Mouse (Mus musculus) Muller cell, postnatal 12 days (primary cell): ENCODE measurements around the gene Cep164.
"Not testable (repeated sequence)": the region's sequence is repeated elsewhere in the genome, so short reads cannot be mapped to it uniquely, and the experiment has no call there.

Experiments
- DNase-seq: peaks from one replicate; pipeline ENCODE4 v3.0.0-alpha.2; 2015; ENCODE audit errors: inconsistent ontology term

Cep164 gene

GRCm38 (mm10) chr9:45828291-45828963 is at the start of gene Cep164:
TSS of gene Cep164 (minus strand) at chr9:45828691.
- DNase-seq: peak; percentile 87

- DNase-seq: no peak
Measured at GRCm38 (mm10) chr9:45877928-45878327, 49.4 kb upstream of the Cep164 start.

GRCm38 (mm10) chr9:45870265-45870664 is 41.8 kb upstream of the Cep164 start:
- DNase-seq: no peak

GRCm38 (mm10) chr9:45869181-45869580 is 40.7 kb upstream of the Cep164 start:
- DNase-seq: no peak

GRCm38 (mm10) chr9:45861813-45862212 is 33.3 kb upstream of the Cep164 start:
- DNase-seq: no peak

GRCm38 (mm10) chr9:45859364-45859763 is 30.9 kb upstream of the Cep164 start:
- no peak for DNase-seq

- DNase-seq: no peak
Measured at GRCm38 (mm10) chr9:45854136-45854535, 25.6 kb upstream of the Cep164 start.

GRCm38 (mm10) chr9:45853695-45854094 is 25.2 kb upstream of the Cep164 start:
- no peak for DNase-seq

GRCm38 (mm10) chr9:45851776-45852175 is 23.3 kb upstream of the Cep164 start:
- DNase-seq: no peak

- peak; percentile 33 for DNase-seq
Measured at GRCm38 (mm10) chr9:45851330-45851729, 22.8 kb upstream of the Cep164 start.

- DNase-seq: no peak
Measured at GRCm38 (mm10) chr9:45850528-45851155, 22.2 kb upstream of the Cep164 start.

GRCm38 (mm10) chr9:45849528-45850408 is 21.3 kb upstream of the Cep164 start:
- DNase-seq: peak; percentile 44

GRCm38 (mm10) chr9:45846891-45847460 is 18.5 kb upstream of the Cep164 start:
- peak; percentile 83 for DNase-seq

GRCm38 (mm10) chr9:45846176-45846575 is 17.7 kb upstream of the Cep164 start:
- DNase-seq: not testable (repeated sequence)

- peak; percentile 78 for DNase-seq
Measured at GRCm38 (mm10) chr9:45845541-45845940, 17.1 kb upstream of the Cep164 start.

- DNase-seq: no peak
Measured at GRCm38 (mm10) chr9:45843780-45844179, 15.3 kb upstream of the Cep164 start.

GRCm38 (mm10) chr9:45843007-45843406 is 14.5 kb upstream of the Cep164 start:
- no peak for DNase-seq

- no peak for DNase-seq
Measured at GRCm38 (mm10) chr9:45841458-45841857, 13.0 kb upstream of the Cep164 start.

- DNase-seq: no peak
Measured at GRCm38 (mm10) chr9:45840331-45840730, 11.8 kb upstream of the Cep164 start.

- no peak for DNase-seq
Measured at GRCm38 (mm10) chr9:45839982-45840300, 11.4 kb upstream of the Cep164 start.

- peak; percentile 36 for DNase-seq
Measured at GRCm38 (mm10) chr9:45839139-45839981, 10.9 kb upstream of the Cep164 start.
